Mouse (Mus musculus) thymus, adult 2 months (tissue): ENCODE data around the gene Phf11c.

Experiments
- CTCF ChIP-seq: fragments of 200-500 bp; IDR thresholded peaks from 2 replicates; pipeline ENCODE4 v1.5.1; 2012; ENCODE audit warnings: mild to moderate bottlenecking, control low read depth, low read length, moderate library complexity, borderline replicate concordance; ENCODE audit not compliant: control insufficient read depth, poor library complexity, insufficient read depth; ENCODE audit errors: extremely low read depth
- POLR2A ChIP-seq: fragments of 200-500 bp; IDR thresholded peaks from 2 replicates; pipeline ENCODE4 v1.6.1; 2012; ENCODE audit warnings: mild to moderate bottlenecking, low read length, control low read depth, moderate library complexity; ENCODE audit not compliant: control insufficient read depth, poor library complexity, insufficient read depth; ENCODE audit errors: extremely low read depth

GRCm38 (mm10) chr14:59430556-59430955 lies 35.4 kb upstream of the Phf11c start:
- TF ChIP-seq CTCF = no peak
- TF ChIP-seq POLR2A = no peak
